Mouse (Mus musculus) heart, embryonic 13.5 days (tissue): ENCODE measurements around the gene B3gnt7. TPM values are rescaled to one million over a fixed set of nuclear protein-coding genes. Genes with fewer than 3 reads are reported as not detected.

ENCODE experiments used
- ATAC-seq: fragments of 200-750 bp; cut with Nextera tagmentation; 2 replicates; pipeline ENCODE4 v1.8.0; 2017; ENCODE audit warnings: moderate TSS enrichment; ENCODE audit not compliant: insufficient number of reproducible peaks, low FRiP score, low TSS enrichment; ENCODE audit errors: extremely low read depth
- H3K27ac ChIP-seq: fragments of 300-500 bp; sonication (generic); replicated peaks from 2 replicates; pipeline ENCODE4 v1.5.1; 2015; ENCODE audit warnings: moderate library complexity, mild to moderate bottlenecking, inconsistent platforms
- H3K27me3 ChIP-seq: fragments of 300-500 bp; sonication (generic); replicated peaks from 2 replicates; pipeline ENCODE4 v1.6.1; 2015; ENCODE audit warnings: mild to moderate bottlenecking, inconsistent platforms
- H3K36me3 ChIP-seq: fragments of 300-500 bp; sonication (generic); 2 replicates; pipeline ENCODE4 v1.6.1; 2015; ENCODE audit warnings: mild to moderate bottlenecking, inconsistent platforms
- H3K4me1 ChIP-seq: fragments of 300-500 bp; sonication (generic); 2 replicates; pipeline ENCODE4 v1.6.1; 2015; ENCODE audit warnings: inconsistent platforms
- H3K4me2 ChIP-seq: fragments of 300-500 bp; sonication (generic); 2 replicates; pipeline ENCODE4 v1.6.1; 2015; ENCODE audit warnings: inconsistent platforms, mild to moderate bottlenecking, moderate library complexity
- H3K4me3 ChIP-seq: fragments of 300-500 bp; sonication (generic); 2 replicates; pipeline ENCODE4 v1.5.1; 2015; ENCODE audit warnings: moderate library complexity, mild to moderate bottlenecking, inconsistent platforms
- H3K9ac ChIP-seq: fragments of 300-500 bp; sonication (generic); 2 replicates; pipeline ENCODE4 v1.6.1; 2015; ENCODE audit warnings: inconsistent platforms, mild to moderate bottlenecking, moderate library complexity
- H3K9me3 ChIP-seq: fragments of 300-500 bp; sonication (generic); 2 replicates; pipeline ENCODE4 v1.6.1; 2016; ENCODE audit warnings: inconsistent platforms
- WGBS: fragments of 180-500 bp; shearing (Covaris S2); methylation state at CpG from one replicate; pipeline ENCODE4 v1.1.7; 2015; ENCODE audit warnings: mixed read lengths; 5-methylcytosine and 5-hydroxymethylcytosine counted together
- polyA plus RNA-seq: library from polyadenylated mRNA; unstranded; fragments of >200 nt; fragmentation: Nextera tagmentation; extraction: Ambion mirVana; gene quantifications from 2 replicates; pipeline ENCODE4 v1.2.1, GENCODE M21; 2015

The B3gnt7 gene
- polyA plus RNA-seq, 1 experiment from 2014 or later, result 4.5 TPM

DNA sequence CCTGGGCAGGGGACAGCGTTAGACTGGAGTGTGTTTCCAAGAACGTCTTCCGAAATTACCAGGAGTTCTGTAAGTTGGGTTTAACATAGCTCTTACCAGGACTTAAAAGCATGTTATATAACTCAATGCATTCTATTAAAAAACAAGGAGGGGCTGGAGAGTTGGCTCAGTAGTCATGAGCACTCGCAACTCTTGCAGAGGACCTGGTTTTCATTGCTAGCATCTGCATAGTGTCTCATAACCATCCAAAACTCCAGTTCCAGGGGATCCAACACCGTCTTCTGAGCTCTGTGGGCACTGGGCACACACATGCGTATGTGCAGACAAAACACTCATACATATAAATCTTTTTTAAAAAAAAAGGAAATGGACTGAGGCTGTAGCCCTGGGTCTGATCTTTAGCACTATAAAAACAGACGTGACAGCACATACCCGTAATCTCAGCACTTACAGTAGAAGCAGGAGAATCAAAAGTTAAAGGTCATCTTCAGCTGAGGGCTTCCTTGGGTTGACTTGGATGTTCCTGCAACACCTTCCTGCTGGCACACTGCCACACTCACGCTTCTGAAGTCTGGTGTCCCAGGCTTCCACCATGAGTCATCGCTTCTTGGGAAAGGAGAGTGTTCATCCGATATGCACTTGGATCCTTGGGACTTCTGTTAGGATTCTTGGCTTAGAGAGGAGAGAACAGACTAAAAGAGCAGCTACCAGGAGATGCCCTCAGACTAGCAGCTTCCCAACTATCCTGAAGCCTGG lies 20.7 kb upstream of the B3gnt7 start:
- Histone ChIP-seq H3K9ac (no peak overlapping the region), H3K9me3 (no peaks in the 10 kb centered on the region), H3K36me3 (no peaks in the 10 kb centered on the region), H3K27me3 (no peaks in the 10 kb centered on the region), H3K4me3 (no peak overlapping the region), H3K27ac (no peak overlapping the region), H3K4me2 (no peak overlapping the region), H3K4me1 (0 out of 2 replicates have a peak, but pooled peaks cover 4% of the 10 kb centered on the region)
- ATAC-seq, result no peak
- 71% methylated on average over 11 of the region's 11 CpGs for WGBS

DNA sequence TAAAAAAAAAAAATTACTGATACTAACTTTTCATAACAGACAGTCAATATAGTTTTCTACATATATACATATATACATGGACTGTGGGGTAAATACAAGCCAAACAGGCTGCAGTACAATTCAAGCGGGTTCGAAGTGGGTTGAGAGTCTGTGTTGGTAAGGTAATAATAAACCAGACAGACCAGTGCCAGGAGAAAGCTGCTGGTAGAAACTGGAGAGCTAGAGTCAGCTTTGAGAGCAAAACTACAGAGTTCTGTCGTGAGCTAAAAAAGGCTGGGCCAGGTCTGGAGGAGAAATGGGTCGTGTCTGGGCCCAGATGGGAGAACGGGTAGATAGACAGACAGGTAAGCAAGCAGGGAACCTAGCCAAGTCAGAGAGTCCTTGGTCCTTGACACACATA lies 18.5 kb upstream of the B3gnt7 start:
- WGBS, result 85% methylated on average over 5 of the region's 5 CpGs
- ATAC-seq, result no peak
- no peaks in the 10 kb centered on the region for H3K27me3 ChIP-seq

DNA sequence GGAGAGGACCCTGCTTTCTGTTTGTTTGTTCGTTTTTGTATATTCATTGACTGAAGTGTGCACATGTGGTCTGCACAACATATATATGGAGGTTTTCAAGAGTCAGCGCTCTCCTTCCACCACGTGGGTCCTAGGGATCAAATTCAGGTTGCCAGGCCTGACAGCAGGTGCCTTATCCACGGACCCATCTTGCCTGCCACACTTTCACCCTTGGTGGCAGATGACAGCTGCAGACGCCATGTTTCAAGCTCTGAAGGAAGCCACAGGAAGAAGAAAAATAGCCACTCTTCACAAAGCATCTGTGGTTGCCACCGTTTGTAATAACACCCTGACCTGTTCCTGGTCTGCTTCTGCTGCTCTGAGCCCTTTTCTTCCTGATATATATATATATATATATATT lies 17.3 kb upstream of the B3gnt7 start:
- H3K9me3 ChIP-seq, result no peaks in the 10 kb centered on the region
- ATAC-seq, result no peak
- H3K36me3 ChIP-seq, result no peaks in the 10 kb centered on the region
- H3K27ac ChIP-seq, result no peak overlapping the region
- 68% methylated on average over 6 of the region's 6 CpGs for WGBS
- no peak overlapping the region for H3K4me2 ChIP-seq
- H3K9ac ChIP-seq, result no peak overlapping the region
- no peak overlapping the region for H3K4me3 ChIP-seq
- 0 out of 2 replicates have a peak, but pooled peaks cover 4% of the 10 kb centered on the region for H3K4me1 ChIP-seq
- no peaks in the 10 kb centered on the region for H3K27me3 ChIP-seq

More for the DNA sequence above, 18.5 kb upstream of the B3gnt7 start:
- no peak overlapping the region for H3K4me3 ChIP-seq
- H3K9ac ChIP-seq, result no peak overlapping the region
- no peak overlapping the region for H3K27ac ChIP-seq
- 0 out of 2 replicates have a peak, but pooled peaks cover 4% of the 10 kb centered on the region for H3K4me1 ChIP-seq
- H3K4me2 ChIP-seq, result no peak overlapping the region
- H3K9me3 ChIP-seq, result no peaks in the 10 kb centered on the region
- no peaks in the 10 kb centered on the region for H3K36me3 ChIP-seq

- Histone ChIP-seq H3K36me3 (no peaks in the 10 kb centered on the region), H3K4me2 (no peak overlapping the region), H3K27me3 (no peaks in the 10 kb centered on the region), H3K4me3 (no peak overlapping the region), H3K27ac (no peak overlapping the region), H3K4me1 (no peaks in the 10 kb centered on the region), H3K9ac (no peak overlapping the region), H3K9me3 (no peaks in the 10 kb centered on the region)
- ATAC-seq, result no peak
- 81% methylated on average over 4 of the region's 4 CpGs for WGBS
Observed at GRCm38 (mm10) chr1:86287473-86287872, 15.2 kb upstream of the B3gnt7 start.

DNA sequence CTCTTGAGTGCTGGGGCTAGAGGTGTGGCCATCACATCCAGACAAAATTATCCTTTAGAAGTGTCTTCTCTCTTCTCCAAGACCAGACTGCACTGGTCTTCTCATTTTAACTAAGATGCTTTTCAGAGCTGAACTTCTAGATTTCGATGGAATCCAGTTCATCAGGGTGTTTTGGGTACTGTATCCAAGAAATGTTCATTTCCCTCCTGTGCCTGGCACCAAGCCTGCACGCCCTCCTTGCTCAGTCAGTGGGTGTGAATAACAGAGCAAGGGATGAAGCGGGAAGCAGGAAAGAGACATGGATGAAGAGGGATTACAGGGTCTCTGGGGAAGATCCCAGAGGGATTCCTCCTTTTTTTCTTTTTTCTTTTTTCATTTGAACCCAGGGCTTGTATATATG lies 12.2 kb upstream of the B3gnt7 start:
- no peaks in the 10 kb centered on the region for H3K9me3 ChIP-seq
- no peak overlapping the region for H3K4me2 ChIP-seq
- H3K36me3 ChIP-seq, result no peaks in the 10 kb centered on the region
- H3K27ac ChIP-seq, result no peak overlapping the region
- peaks cover 5% of the 10 kb centered on the region; the same call in 1 of the 2 replicates for H3K4me1 ChIP-seq
- H3K27me3 ChIP-seq, result no peaks in the 10 kb centered on the region
- H3K4me3 ChIP-seq, result no peak overlapping the region
- 47% methylated on average over 3 of the region's 3 CpGs for WGBS
- ATAC-seq, result no peak
- H3K9ac ChIP-seq, result 0 out of 2 replicates have a peak overlapping the region, but pooled peaks have one; percentile 33

DNA sequence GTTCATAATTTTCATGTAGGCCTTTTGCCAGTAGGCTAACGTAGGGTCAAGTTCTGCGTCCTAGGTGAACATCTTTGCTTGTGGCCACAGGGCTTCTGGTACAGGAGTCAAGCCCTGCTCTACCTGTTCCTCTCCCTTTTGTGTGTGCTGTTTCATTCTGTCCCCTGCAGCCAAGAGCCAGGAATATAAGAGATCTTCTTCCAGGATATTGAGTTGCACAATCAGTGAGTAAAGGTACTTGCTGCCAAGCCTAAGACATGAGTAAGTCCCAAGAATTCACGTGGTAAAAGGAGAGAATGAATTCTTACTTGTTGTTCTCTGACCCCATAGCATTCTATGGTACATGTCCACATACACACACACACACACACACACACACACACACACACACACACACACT lies 9.5 kb upstream of the B3gnt7 start:
- Histone ChIP-seq H3K27ac (no peak overlapping the region), H3K27me3 (no peaks in the 10 kb centered on the region), H3K4me2 (no peak overlapping the region), H3K9ac (no peak overlapping the region), H3K36me3 (no peaks in the 10 kb centered on the region), H3K4me1 (peaks cover 5% of the 10 kb centered on the region; the same call in 1 of the 2 replicates), H3K9me3 (no peaks in the 10 kb centered on the region), H3K4me3 (no peak overlapping the region)
- no peak for ATAC-seq
- 85% methylated on average over 3 of the region's 3 CpGs for WGBS

DNA sequence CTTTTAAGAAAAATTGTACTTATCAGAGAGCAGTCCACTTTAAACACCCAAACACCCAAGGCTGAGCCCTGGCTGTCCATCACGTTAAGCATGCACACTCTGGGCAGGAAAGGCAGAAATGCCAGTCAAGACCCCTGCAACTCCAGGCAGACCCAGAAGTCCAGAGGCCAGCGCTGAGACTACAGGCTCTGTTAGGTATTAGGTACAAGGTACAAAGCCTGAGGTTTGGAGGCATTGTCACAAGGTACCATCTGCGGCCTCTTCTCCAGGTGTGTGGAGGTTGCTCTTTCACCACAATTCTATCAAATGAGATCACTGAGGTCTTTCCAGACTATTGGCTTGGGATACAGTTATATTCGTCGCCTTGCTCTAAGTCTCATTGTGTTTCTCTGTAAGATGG lies 8.8 kb upstream of the B3gnt7 start:
- Histone ChIP-seq H3K9ac (no peak overlapping the region), H3K4me1 (peaks cover 5% of the 10 kb centered on the region; the same call in 1 of the 2 replicates), H3K4me3 (no peak overlapping the region), H3K9me3 (no peaks in the 10 kb centered on the region), H3K27me3 (no peaks in the 10 kb centered on the region), H3K27ac (no peak overlapping the region), H3K36me3 (no peaks in the 10 kb centered on the region), H3K4me2 (no peak overlapping the region)
- no peak for ATAC-seq
- 85% methylated on average over 5 of the region's 5 CpGs for WGBS

- no peak for ATAC-seq
- Histone ChIP-seq H3K9ac (no peak overlapping the region), H3K27me3 (no peaks in the 10 kb centered on the region), H3K4me2 (no peak overlapping the region), H3K4me3 (no peak overlapping the region), H3K9me3 (no peaks in the 10 kb centered on the region), H3K27ac (no peak overlapping the region), H3K36me3 (no peaks in the 10 kb centered on the region), H3K4me1 (peaks cover 5% of the 10 kb centered on the region; the same call in 1 of the 2 replicates)
- WGBS, result 27% methylated on average over 4 of the region's 4 CpGs
Observed at GRCm38 (mm10) chr1:86294472-86294871, 8.2 kb upstream of the B3gnt7 start.

DNA sequence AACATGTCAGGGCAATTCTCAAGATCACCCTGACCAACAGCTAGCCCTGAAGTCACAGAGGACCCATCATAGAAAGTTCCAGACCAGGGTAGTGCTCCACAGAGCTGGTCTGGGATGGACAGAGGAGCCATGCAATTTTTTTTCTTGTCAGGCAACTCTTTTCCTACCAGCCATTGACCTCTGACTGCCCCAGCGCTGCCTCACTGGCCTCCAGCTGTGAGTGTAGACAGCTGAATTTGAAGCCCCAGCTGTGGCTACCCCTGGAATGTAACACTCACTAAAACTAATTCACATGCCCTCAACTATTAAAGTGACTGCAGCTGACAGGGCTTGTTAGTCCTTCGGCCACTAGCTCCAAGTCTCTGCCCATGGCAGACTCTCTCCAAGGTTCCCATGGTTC lies 2.5 kb upstream of the B3gnt7 start:
- Histone ChIP-seq H3K36me3 (no peaks in the 10 kb centered on the region), H3K4me3 (no peak overlapping the region), H3K4me1 (peaks cover 23% of the 10 kb centered on the region), H3K27ac (no peak overlapping the region), H3K4me2 (no peak overlapping the region), H3K9ac (no peak overlapping the region), H3K27me3 (peaks cover 52% of the 10 kb centered on the region), H3K9me3 (no peaks in the 10 kb centered on the region)
- WGBS, result 34% methylated on average over 2 of the region's 2 CpGs
- ATAC-seq, result no peak

DNA sequence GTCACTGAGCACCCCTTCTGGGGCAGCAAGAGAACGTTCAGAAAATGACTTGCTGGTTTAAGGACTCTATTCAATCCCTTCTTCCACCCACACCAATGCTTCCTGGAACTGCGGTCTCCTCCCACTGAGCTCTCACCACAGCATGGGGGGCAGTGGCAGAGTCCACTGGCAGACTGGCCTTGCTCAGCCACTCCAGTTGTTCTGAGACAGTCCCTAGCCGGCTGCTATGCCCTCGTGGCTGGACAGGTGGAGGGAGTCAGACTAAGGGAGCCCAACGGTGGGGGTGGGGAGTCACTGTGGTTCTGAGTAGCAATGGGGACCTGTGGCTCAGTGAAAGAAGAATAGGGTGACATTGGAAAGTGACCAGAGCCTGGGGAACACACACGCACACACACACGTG lies 1.9 kb upstream of the B3gnt7 start:
- 53% methylated on average over 7 of the region's 7 CpGs for WGBS
- no peaks in the 10 kb centered on the region for H3K9me3 ChIP-seq
- peaks cover 58% of the 10 kb centered on the region for H3K27me3 ChIP-seq
- no peak overlapping the region for H3K27ac ChIP-seq
- H3K36me3 ChIP-seq, result no peaks in the 10 kb centered on the region
- H3K4me2 ChIP-seq, result no peak overlapping the region
- no peak overlapping the region for H3K4me3 ChIP-seq
- no peak for ATAC-seq
- H3K4me1 ChIP-seq, result peaks cover 23% of the 10 kb centered on the region
- no peak overlapping the region for H3K9ac ChIP-seq

- H3K27me3 ChIP-seq, result peaks cover 64% of the 10 kb centered on the region
- no peak overlapping the region for H3K9ac ChIP-seq
Observed at GRCm38 (mm10) chr1:86301221-86302091, 1.2 kb upstream of the B3gnt7 start.

More at GRCm38 (mm10) chr1:86301221-86302091, 1.2 kb upstream of the B3gnt7 start:
- 48% methylated on average over 6 of the region's 6 CpGs for WGBS
- Histone ChIP-seq H3K4me3 (no peak overlapping the region), H3K4me1 (peaks cover 23% of the 10 kb centered on the region), H3K9me3 (no peaks in the 10 kb centered on the region), H3K27ac (no peak overlapping the region), H3K4me2 (no peak overlapping the region), H3K36me3 (no peaks in the 10 kb centered on the region)
- no peak for ATAC-seq
